Mouse (Mus musculus) forebrain, embryonic 16.5 days (tissue): ENCODE measurements at regions not wholly inside any gene's neighbourhood (a gene's known extent, or its start where the extent isn't known, plus 50 kb on each side); places are given as distances from the start of the nearest gene placed in this dataset.
A peak's percentile ranks its signal among the peaks of the same experiment; 100 is the strongest.

Experiments used
- ATAC-seq: fragments of 200-750 bp; cut with Nextera tagmentation; 2 replicates; pipeline ENCODE4 v1.8.0; 2017; ENCODE audit warnings: mild to moderate bottlenecking, moderate library complexity
- H3K27ac ChIP-seq: fragments of 300-500 bp; sonication (generic); 2 replicates; pipeline ENCODE4 v1.5.1; 2014; ENCODE audit warnings: low read length, control low read depth
- H3K27me3 ChIP-seq: fragments of 300-500 bp; sonication (generic); replicated peaks from 2 replicates; pipeline ENCODE4 v1.6.1; 2014; ENCODE audit warnings: low read length; ENCODE audit not compliant: control insufficient read depth, insufficient read depth
- H3K36me3 ChIP-seq: fragments of 300-500 bp; sonication (generic); 2 replicates; pipeline ENCODE4 v1.6.1; 2014; ENCODE audit not compliant: control insufficient read depth, insufficient read depth
- H3K4me1 ChIP-seq: fragments of 300-500 bp; sonication (generic); replicated peaks from 2 replicates; pipeline ENCODE4 v1.6.1; 2014; ENCODE audit warnings: low read length; ENCODE audit not compliant: control insufficient read depth, insufficient read depth
- H3K4me2 ChIP-seq: fragments of 300-500 bp; sonication (generic); 2 replicates; pipeline ENCODE4 v1.6.1; 2014; ENCODE audit warnings: mild to moderate bottlenecking, low read length, control low read depth
- H3K4me3 ChIP-seq: fragments of 300-500 bp; sonication (generic); replicated peaks from 2 replicates; pipeline ENCODE4 v1.5.1; 2014; ENCODE audit warnings: mild to moderate bottlenecking, low read length, control low read depth
- H3K9ac ChIP-seq: fragments of 300-500 bp; sonication (generic); replicated peaks from 2 replicates; pipeline ENCODE4 v1.6.1; 2014; ENCODE audit warnings: low read depth, low read length, control low read depth
- H3K9me3 ChIP-seq: fragments of 300-500 bp; sonication (generic); 2 replicates; pipeline ENCODE4 v1.6.1; 2016; ENCODE audit warnings: low read length; ENCODE audit not compliant: control insufficient read depth
- WGBS: fragments of 180-500 bp; shearing (Covaris S2); extraction: QIAGEN DNeasy Blood & Tissue Kit; methylation state at CpG from one replicate; pipeline ENCODE4 v1.1.7; 2014; 5-methylcytosine and 5-hydroxymethylcytosine counted together

- peak; percentile 57 for ATAC-seq
- H3K9me3 ChIP-seq = no peaks in the 10 kb centered on the region
- peaks cover 37% of the 10 kb centered on the region for H3K4me1 ChIP-seq
- no peak overlapping the region for H3K27ac ChIP-seq
- no peak overlapping the region for H3K4me2 ChIP-seq
- H3K36me3 ChIP-seq = no peaks in the 10 kb centered on the region
- 44% methylated on average over 8 of the region's 8 CpGs for WGBS
- H3K4me3 ChIP-seq = no peak overlapping the region
- no peak overlapping the region for H3K9ac ChIP-seq
- H3K27me3 ChIP-seq = no peaks in the 10 kb centered on the region
Measured at GRCm38 (mm10) chr10:66913627-66914026, 182.3 kb upstream of the Jmjd1c start.

- no peak for ATAC-seq
- Histone ChIP-seq H3K27me3 (no peaks in the 10 kb centered on the region), H3K4me1 (peaks cover 37% of the 10 kb centered on the region), H3K4me3 (no peak overlapping the region), H3K9ac (no peak overlapping the region), H3K27ac (no peak overlapping the region), H3K4me2 (no peak overlapping the region), H3K36me3 (no peaks in the 10 kb centered on the region), H3K9me3 (no peaks in the 10 kb centered on the region)
- 36% methylated on average over 12 of the region's 12 CpGs for WGBS
Measured at GRCm38 (mm10) chr10:66914288-66914975, 181.5 kb upstream of the Jmjd1c start.

GRCm38 (mm10) chr10:66915801-66916200 is 180.1 kb upstream of the Jmjd1c start:
- Histone ChIP-seq H3K36me3 (no peaks in the 10 kb centered on the region), H3K27ac (no peak overlapping the region), H3K4me2 (no peak overlapping the region), H3K9ac (no peak overlapping the region), H3K27me3 (no peaks in the 10 kb centered on the region), H3K4me1 (peaks cover 46% of the 10 kb centered on the region), H3K4me3 (no peak overlapping the region), H3K9me3 (no peaks in the 10 kb centered on the region)
- ATAC-seq = no peak
- 88% methylated on average over 10 of the region's 10 CpGs for WGBS

- Histone ChIP-seq H3K27me3 (no peaks in the 10 kb centered on the region), H3K4me2 (no peak overlapping the region), H3K27ac (no peak overlapping the region), H3K36me3 (no peaks in the 10 kb centered on the region), H3K9me3 (no peaks in the 10 kb centered on the region), H3K9ac (no peak overlapping the region), H3K4me1 (peaks cover 52% of the 10 kb centered on the region), H3K4me3 (no peak overlapping the region)
- ATAC-seq = no peak
- WGBS = 77% methylated on average over 2 of the region's 2 CpGs
Measured at GRCm38 (mm10) chr10:66917725-66918124, 178.2 kb upstream of the Jmjd1c start.

GRCm38 (mm10) chr10:66918713-66919112 is 177.2 kb upstream of the Jmjd1c start:
- H3K9me3 ChIP-seq = no peaks in the 10 kb centered on the region
- no peak overlapping the region for H3K4me3 ChIP-seq
- peaks cover 50% of the 10 kb centered on the region for H3K4me1 ChIP-seq
- no peak overlapping the region for H3K9ac ChIP-seq
- H3K27ac ChIP-seq = no peak overlapping the region; the same call in 1 of the 2 replicates
- no peak overlapping the region for H3K4me2 ChIP-seq
- no peaks in the 10 kb centered on the region for H3K36me3 ChIP-seq
- no peak for ATAC-seq
- 90% methylated on average over 2 of the region's 2 CpGs for whole genome bisulfite sequencing
- H3K27me3 ChIP-seq = no peaks in the 10 kb centered on the region

- WGBS = under 1% methylated on average over 14 of the region's 14 CpGs
- Histone ChIP-seq H3K4me1 (peaks cover 44% of the 10 kb centered on the region), H3K9ac (peak overlapping the region; percentile 45), H3K9me3 (no peaks in the 10 kb centered on the region), H3K27me3 (no peaks in the 10 kb centered on the region), H3K4me2 (peak overlapping the region; percentile 50), H3K27ac (peak overlapping the region; percentile 99), H3K36me3 (no peaks in the 10 kb centered on the region), H3K4me3 (peak overlapping the region; percentile 25)
- ATAC-seq = peak; percentile 63
Measured at GRCm38 (mm10) chr10:66919953-66920760, 175.8 kb upstream of the Jmjd1c start.

- peak; percentile 84 for ATAC-seq
- Histone ChIP-seq H3K36me3 (no peaks in the 10 kb centered on the region), H3K27ac (peak overlapping the region; percentile 99), H3K4me2 (peak overlapping the region; percentile 50), H3K9me3 (no peaks in the 10 kb centered on the region), H3K27me3 (no peaks in the 10 kb centered on the region), H3K9ac (peak overlapping the region; percentile 51), H3K4me3 (peak overlapping the region; percentile 25), H3K4me1 (peaks cover 44% of the 10 kb centered on the region)
- WGBS = 3% methylated on average over 27 of the region's 27 CpGs
Measured at GRCm38 (mm10) chr10:66920761-66921684, 174.9 kb upstream of the Jmjd1c start.

- Histone ChIP-seq H3K27me3 (no peaks in the 10 kb centered on the region), H3K4me1 (peaks cover 44% of the 10 kb centered on the region), H3K9me3 (no peaks in the 10 kb centered on the region), H3K4me2 (peak overlapping the region; percentile 50), H3K36me3 (no peaks in the 10 kb centered on the region), H3K4me3 (no peak overlapping the region), H3K27ac (peak overlapping the region; percentile 99), H3K9ac (0 out of 2 replicates have a peak overlapping the region, but pooled peaks have one; percentile 51)
- ATAC-seq = peak; percentile 9
- 7% methylated on average over 6 of the region's 6 CpGs for WGBS
Measured at GRCm38 (mm10) chr10:66921776-66922175, 174.1 kb upstream of the Jmjd1c start.

- no peaks in the 10 kb centered on the region for H3K9me3 ChIP-seq
- ATAC-seq = no peak
- H3K9ac ChIP-seq = no peak overlapping the region
- H3K27ac ChIP-seq = peak overlapping the region; percentile 99
- H3K36me3 ChIP-seq = no peaks in the 10 kb centered on the region
- peaks cover 44% of the 10 kb centered on the region for H3K4me1 ChIP-seq
- H3K4me3 ChIP-seq = no peak overlapping the region
- H3K27me3 ChIP-seq = no peaks in the 10 kb centered on the region
- 63% methylated on average over 6 of the region's 6 CpGs for WGBS
- no peak overlapping the region for H3K4me2 ChIP-seq
Measured at GRCm38 (mm10) chr10:66922314-66922713, 173.6 kb upstream of the Jmjd1c start.
